Mouse (Mus musculus) urinary bladder, postnatal 36 days (tissue): ENCODE results near the gene Actr1b.
"Not testable (repeated sequence)": the region's sequence is repeated elsewhere in the genome, so short reads cannot be mapped to it uniquely, and the experiment has no call there.

Experiments used
- DNase-seq, 2 experiments: peaks; one replicate each; pipeline ENCODE4 v3.0.0; 2022; ENCODE audit warnings: low spot score in 2 of 2, mixed read lengths in 1 of 2

The Actr1b gene

DNA sequence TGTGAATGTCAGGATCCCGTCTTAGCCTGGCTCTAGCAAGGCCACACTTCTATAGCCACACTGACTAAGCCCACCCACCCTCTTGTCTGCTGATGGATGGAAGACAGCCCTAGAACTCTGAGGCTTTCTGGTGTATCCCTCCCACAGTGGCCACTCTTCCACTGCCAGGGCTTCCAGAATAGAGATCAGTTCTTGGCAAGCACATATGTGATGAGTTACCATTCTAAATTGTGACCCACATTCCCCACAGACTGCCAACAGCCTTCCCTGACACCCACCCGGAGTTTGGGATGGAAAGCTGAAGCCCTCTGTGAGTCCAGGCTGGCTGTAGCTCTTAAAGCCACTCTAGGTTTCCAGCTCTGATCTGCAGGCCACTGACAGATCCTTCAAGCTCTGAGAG lies 7.1 kb downstream of the Actr1b start:
- DNase-seq = no peak

DNA sequence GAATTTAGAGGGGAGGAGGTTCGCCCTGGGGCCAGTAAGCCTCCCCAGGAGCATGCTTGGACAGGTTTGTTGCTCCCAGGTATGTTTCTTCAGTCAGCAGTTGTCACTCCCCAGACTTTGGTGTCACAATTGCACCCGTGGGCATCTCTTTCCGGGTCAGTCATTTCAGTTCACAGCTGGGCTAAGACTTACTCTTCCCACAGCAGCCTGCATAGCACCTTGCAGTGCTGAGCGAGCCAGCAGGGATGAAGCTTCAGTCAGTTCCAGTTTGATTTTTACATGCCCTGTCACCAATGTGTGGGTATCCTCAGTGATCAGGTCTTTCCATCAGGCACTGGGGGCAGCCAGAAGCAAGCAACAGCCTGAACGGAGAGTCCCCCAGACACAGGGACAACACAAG lies 17.2 kb downstream of the Actr1b start:
- DNase-seq = no peak

DNA sequence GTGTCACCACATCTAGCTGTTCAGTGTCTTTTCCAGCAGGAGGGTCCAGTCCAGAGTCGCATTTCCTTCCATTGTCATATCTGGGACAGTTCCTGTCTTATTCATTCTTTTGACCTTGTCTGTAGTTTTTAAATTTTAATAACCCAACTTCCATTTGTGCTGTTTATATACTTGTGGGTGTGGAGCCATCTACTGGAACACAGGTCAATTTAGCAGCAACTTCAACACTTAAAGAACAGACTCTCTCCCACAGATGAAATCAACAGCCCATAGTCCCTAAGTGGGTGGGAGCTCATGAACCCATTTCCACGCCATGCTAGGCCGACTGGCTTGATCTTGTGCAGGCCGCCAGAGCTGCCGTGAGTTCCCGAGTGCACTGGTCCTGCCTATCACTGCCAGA lies 17.8 kb downstream of the Actr1b start:
- DNase-seq = no peak

DNA sequence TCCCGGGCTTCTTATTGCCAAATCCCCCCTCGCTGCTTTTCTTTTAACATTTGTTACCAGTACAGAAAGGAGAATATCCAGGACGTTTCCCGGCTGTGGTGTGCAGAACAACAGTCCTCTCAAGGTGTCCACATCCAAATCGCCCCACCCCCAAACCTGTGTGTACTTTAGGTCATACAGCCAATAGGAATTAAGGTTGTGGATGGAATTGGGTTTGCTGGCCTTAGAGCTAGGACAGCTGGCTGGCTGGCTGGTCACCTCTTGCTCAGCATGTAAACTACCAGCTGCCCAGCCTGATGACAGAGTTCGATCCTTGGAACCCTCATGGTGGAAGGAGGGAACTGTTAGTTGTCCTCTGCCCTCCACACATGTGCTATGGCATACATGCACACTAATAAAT lies 19.4 kb downstream of the Actr1b start:
- DNase-seq = no peak

DNA sequence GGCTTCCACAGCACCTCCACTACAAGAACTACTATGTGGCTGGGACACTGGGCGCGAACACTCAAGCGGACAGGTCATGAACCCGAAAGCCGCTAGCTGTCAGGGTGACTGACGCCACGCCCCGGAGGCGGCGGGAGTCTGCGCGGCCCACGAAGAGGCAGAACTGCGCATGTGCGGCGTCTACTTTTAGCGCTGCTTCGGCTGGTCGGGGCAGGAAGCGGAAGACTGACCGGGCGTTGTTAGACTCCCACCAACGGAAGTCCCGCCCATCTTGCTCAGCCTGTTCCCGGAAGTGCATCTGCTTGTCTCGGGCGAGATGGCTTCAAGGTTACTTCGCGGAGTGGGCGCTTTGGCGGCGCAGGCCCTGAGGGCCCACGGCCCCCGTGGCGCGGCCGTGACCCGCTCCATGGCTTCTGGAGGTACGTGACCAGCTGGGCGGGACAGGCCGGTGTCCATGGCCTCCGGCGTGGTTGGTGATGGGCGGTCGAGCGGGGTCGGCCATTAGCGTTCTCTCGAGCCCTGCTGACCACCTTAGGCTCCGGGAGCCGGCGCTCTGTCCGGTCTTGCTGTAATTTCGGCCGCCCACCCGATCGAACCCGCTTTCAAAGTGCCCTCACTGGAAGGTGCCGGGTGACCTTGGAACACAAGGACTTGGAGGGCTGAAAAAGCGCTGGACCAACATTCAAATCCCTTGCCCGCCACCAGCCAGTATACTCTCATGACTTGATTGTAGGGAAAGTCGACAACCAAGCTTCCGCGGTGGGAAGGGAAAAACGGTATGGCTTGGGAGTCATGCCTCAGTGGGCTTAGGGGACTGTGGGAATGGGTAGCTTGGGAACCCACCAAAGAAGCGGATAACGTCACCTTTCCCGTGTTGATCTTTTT lies 22.7 kb downstream of the Actr1b start, which contains the start of gene Cox5b:
Gene Cox5b (plus strand): TSS at position 179 of the 885 bp plus-strand sequence.
- DNase-seq = peak; percentile 92 to 97

DNA sequence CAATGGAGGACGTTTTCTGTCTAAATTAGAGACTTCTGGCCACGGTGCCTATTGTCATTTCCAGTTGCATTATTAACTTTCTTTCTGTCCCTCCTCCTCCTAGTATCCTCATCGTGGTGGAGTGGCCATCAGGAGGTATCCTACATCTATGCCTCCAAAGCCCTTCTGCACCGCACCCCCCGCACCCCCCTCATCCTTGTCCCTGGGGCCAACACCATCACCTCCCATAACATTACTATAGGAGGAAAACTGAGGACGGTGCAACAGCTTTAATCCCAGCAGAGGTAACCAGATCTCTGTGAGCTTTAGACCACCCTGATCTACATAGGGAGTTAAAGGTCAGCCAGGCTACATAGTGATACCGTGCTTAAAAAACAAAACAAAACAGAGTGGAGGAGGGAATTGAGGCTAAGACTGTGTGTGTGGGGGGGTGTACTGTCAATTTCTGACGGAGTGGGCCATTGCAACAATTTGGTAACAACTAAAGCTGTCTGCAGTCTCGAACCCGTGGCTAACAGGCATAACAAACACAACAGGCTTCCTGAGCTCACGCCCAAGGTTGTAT lies 23.5 kb downstream of the Actr1b start:
- no peak for DNase-seq

DNA sequence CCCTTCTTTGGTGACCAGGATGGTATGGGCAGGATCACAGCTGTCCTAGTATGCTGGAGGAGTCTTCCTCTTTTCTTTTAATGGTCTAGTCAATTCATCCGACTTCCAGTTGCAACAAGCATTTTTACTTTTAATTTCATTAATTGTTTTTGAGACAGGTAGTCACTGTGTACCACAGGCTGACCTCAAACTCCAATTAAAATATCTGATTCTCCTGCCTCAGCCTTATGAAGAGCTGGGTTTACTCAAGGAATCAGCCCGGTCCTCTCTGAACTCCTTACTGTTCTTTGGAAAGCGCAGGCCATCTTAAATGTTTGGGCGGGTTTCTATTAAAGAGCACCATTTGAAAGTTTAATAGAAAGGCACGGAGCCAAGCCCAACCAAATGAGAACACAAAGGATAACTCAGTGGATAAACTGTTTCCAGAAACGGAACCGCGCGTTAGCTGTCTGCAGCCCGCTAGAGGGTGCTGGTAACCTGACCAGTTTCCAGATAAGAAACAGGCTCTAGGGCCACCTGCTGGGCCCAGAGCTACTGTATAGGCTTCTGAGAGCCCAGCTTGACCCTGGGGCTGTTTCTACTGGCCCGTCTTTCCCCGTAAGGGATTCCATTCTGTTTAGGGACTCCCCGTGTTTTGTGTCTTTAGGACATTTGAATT lies 30.3 kb downstream of the Actr1b start:
- DNase-seq = peak; percentile 77 to 80

DNA sequence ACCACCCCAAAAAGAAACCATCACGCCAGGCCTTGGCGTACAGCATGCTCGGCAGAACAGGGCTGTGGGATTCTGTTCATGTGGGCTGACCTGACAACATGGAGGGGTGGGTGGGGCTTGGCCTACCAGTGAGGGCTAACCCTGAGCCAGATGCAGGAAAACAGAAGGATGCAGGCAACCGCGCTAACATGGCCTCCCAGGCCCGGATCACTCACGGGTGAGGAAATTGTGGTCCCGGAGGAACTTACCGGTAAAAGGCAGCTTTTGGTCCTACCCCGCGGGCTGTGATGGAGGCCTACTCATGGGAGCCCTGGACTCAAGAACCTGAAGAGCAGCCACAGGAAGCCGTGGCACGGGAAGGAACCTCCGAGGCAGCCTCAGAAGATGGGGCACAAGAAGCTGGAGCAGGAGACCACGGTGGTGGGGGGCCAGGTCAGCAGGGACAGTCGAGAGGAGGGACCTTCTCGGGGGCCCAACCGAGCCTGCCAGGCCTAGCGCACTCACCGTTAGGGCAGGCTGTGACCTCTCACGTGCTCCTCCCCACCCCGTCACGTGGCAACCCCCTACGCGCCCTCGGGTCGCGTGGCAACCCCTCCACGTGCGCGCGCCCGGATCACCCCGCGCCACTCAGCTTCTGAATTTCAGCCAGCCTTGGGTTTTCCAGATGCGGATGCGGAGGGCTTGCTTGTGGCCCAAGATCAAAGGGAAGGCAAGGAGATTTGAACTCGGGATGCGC lies 31.4 kb downstream of the Actr1b start, which contains the start of gene Fam178b:
Gene Fam178b (minus strand): TSS at position 564 of the 736 bp plus-strand sequence.
- DNase-seq = no peak

DNA sequence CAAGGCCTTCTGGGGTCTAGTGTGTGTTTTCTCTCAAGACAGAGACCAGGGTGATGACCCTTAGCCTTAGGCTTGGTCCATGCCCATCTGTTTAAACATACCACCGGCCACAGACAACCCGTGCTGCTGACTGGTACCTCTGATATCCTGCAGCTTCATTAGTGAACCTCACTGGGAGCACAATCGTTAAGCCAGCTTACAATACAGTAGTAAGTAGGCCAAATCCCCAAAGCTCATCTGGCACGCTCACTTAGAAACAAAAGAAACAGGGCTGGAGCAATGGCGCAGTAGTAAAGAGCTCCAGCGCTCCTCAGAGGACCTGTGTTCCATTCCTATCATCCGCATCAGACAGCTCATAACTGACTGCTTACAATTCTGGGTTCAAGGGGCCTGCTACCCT lies 33.3 kb downstream of the Actr1b start:
- DNase-seq = no peak

DNA sequence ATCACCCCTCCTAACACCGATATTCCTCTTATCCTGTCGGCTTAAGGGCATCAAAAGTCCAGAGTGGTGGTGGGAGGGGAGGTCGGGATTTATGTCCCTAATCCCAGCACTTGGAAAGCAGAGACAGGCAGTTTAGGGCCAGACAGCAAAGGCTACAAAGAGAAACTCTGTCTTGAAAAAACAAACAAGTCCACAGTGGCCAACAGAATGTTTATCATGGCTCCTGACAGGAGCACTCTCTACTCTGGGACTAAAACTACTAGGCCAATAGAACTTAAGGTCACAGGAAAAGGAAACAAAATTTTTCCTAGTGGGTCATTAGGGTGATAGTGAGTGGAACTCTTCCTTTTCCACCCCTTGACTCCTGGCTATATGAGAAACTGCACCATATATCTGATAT lies 39.3 kb downstream of the Actr1b start:
- DNase-seq = no peak

DNA sequence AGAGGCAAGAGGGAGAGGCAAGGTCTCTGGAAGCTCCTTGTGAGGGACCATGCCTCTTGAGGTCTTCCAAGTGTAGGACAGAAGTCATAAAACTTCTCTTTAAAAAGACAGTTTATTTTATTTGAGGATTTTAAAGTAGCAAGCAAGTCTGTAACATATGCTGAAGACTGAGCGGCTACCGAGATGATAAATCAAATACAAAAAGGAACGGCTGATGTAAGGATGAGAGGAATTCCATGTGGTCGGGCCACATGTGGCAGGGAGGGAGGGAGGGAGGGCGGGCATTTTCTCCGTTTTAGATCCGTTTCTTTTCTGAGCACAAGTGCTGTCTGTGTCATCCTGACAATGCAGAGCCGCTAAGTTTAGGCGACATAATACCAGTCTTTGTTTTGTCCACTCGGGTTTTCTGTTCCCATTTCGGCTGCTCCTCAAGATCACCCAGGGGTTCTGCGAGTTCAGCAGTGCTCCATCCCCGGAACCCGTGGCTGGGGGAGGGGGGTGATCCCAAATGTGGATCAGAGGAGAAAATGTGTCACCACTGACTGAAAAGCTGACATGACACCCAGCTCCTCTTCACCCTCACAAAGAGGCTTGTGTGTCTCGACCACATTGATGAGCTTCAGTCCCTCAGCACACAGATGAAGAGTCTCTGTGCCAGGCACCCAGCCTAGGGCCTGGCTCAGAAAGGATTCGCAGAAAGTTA lies 41.4 kb downstream of the Actr1b start:
- no peak for DNase-seq

DNA sequence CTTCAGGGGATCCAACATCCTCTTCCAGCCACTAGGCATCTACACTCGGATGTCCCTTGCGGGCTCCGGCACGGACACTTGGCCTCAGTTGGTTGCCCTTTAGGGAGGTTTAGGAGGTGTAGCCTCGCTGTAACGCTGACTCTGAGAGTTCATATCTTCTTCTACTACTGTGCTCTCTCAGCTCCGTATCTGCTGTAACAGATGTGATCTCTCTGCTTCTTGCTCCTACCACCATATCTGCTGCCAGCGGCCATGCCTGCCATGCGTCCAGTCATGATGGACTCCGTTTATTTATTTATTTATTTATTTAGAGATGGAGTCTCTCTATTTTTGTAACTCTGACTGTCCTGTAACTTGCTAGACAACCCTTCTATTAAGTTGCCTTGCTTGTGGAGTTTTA lies 43.0 kb downstream of the Actr1b start:
- no peak for DNase-seq

DNA sequence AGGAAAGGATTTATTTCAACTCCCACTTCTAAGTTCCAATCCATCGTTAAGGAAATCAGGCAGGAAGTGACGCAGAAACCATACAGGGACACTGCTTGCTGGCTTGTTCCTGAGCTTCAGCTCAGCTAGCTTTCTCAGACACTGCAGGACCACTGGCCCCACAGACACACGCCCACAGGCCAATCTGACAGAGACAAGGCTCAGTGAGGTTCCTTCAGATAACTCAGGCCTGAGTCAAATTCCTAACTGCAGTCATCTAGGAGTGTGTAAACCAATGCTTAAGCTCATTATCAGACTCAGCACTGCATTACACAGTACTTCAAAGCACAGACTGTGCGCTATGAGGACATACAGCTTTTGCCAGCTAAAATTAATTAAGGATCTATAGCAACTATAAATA lies 44.0 kb downstream of the Actr1b start:
- DNase-seq = no peak

DNA sequence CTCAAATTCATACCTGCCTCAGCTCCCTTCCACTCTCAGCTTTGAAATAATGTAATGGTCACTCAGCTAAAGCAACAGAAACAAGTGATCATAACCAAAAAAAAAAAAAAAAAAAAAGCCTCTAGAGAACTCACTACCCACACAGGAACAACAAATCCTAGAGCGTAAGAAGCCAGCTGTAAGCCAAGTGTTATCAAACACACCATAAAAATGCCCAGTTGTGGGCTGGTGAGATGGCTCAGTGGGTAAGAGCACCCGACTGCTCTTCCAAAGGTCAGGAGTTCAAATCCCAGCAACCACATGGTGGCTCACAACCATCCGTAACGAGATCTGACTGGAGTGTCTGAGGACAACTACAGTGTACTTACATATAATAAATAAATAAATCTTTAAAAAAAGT lies 46.2 kb downstream of the Actr1b start:
- DNase-seq = not testable (repeated sequence)

DNA sequence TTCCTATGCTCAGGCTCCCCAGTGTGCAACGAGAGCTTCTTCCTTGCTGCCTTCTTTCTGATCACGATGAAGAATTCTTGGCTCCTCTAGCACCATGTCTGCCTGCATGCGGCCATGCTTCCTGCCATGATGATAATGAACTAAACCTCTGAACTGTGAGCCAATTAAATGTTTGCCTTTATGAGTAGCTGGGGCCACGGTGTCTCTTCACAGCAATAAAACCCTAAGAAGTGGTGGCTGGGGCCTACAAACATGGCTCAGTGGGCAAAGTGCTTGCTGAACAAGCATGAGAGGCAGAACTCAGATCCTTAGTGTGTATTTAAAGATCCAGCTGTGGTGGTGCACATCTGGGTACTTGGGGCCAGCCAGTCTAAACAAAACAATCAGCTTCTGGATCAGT lies 48.3 kb downstream of the Actr1b start:
- DNase-seq = no peak

DNA sequence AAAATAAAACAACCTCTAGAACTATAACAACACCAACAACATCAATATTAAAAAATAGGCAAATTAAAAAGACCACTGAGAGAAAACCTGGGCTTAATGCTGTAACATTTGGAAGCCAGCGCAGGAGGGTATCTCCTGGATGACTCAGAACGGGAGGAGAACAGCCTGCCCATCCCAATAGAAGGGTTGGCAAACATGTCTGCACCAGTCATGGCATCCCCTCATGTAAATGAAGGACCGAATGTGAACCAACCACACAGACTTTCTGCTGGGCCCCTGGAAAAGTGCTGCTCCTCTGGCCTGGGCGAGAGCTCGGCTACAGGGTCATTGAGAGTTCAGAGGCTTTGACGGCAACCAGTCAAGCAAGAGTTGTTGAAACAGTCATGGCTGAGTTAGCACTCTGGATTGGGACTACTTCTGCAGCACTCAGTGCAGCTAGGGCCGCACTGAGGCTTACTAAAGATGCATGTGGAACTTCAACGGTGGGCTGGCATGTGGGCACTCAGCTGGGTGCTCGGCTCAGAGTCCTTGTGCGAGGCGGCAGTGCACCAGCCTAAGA lies 49.0 kb downstream of the Actr1b start:
- no peak for DNase-seq

DNA sequence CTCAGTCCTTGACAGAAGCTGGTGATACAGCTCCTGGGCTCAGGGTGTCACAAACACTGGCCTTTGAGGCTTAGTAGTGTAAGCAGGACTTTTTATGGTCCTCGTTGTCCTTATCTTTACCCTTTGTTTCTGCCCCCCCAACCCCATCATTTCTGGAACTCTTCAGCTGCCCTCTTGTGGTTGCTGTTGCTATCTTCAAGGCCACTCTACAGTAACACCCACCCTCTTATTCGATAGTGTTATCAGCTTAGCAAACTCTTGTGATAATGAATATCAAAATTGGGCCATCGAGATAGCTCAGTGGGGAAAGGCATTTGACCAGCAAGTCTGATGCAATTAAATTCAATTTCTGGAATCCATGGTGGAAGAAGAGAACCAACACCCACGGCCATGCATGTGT lies 49.8 kb downstream of the Actr1b start:
- DNase-seq = no peak

DNA sequence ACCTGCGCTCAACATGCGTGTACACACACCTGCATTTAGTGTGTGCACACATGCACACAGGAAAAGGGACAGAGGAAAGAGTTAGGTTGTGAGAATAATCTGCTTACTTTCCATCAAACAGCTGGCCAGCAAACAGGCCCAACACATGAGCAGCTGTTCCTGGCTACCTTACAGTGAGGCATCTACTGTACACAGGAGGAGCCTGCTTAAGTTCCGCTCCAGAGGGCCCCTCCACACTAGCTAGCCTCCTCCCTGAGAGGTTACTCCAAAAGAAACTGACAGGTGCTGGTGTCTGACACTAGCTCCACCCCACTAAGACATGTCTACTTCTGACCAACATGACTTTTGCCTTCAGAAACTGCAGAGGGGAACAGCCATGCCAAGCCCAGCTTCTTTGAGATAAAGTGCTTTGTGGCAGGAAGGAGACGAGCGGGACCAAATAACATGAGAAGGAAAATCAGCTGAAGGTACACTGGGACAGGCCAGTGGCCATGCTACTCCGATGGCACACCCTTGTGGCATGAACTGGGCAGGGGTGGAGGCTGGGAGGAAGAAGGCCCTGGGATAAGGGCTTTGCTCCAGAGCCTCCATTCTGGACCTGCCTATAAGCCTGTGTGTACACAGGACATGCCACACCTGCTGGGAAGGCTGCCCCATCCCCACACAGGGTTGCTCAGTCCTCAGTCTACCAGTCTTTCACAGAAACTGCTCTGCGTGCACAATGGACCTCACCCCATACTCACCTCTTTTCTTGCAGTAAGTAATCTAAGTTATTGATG lies 55.4 kb downstream of the Actr1b start:
- DNase-seq = no peak

DNA sequence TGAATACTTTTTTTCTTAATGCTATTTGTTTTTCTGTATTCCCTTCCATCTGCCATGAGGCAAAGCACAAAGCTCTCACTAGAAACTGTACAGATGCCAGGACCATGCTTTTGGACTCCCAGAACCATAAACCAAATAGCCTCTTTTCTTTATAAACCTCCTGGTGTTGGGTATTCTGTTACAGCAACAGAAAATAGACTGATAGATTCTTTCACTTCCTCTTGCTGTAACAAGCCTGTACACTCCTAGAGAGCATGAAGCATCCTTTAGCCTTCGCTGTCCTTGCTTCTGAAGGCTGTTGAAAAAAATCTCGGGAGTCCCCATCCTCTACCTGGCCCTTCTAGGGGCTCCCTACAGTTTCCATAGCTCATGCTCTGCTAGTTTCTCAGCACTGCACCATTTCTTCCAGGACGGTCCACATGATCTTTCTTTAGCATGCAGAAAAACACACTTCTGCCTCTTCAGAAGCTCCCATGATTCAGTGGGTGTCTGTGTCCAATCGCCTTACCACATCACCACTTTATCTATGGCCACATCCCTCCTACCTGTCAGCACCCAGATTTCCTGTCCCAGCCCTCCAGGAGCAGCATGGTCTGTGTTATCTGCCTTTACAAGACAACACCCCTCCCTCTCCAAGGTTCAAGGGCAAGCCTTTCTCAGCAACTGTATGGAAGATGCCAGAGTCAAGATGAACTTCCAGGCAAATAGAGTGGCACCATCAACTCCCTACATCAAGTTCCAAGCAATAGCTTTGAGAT lies 56.4 kb downstream of the Actr1b start:
- DNase-seq = no peak

DNA sequence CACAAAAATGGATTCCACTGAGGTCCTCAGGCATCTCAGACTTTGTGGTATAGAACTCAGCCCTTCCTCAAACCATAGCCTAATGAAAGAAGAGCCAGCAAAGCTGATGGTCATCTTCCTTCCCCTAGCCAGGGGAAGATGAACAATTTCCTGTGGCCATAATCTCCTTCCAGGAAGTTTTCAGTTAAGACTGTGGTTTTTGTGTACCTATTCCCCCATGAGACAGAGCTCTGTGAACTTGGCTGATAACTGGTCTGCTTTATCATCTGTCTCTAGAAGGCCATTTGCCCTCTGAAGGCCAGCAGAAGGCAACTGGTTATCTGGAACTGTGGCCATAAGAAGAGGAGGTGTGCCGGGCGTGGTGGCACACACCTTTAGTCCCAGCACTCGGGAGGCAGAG lies 58.0 kb downstream of the Actr1b start:
- DNase-seq = no peak
